Mouse (Mus musculus) kidney, postnatal 14 days (tissue): Measurements from ENCODE around the gene Ckb.
"Not testable (repeated sequence)": the region's sequence is repeated elsewhere in the genome, so short reads cannot be mapped to it uniquely, and the experiment has no call there.

Experiments
- DNase-seq: peaks from one replicate; pipeline ENCODE4 v3.0.0; 2022; ENCODE audit warnings: mixed read lengths

The Ckb gene

GRCm38 (mm10) chr12:111672176-111672575 is at the start of gene Ckb:
Gene Ckb (minus strand): TSS chr12:111672338.
- peak; percentile 86 for DNase-seq

GRCm38 (mm10) chr12:111720222-111720621 is 48.1 kb upstream of the Ckb start:
- no peak for DNase-seq

DNA sequence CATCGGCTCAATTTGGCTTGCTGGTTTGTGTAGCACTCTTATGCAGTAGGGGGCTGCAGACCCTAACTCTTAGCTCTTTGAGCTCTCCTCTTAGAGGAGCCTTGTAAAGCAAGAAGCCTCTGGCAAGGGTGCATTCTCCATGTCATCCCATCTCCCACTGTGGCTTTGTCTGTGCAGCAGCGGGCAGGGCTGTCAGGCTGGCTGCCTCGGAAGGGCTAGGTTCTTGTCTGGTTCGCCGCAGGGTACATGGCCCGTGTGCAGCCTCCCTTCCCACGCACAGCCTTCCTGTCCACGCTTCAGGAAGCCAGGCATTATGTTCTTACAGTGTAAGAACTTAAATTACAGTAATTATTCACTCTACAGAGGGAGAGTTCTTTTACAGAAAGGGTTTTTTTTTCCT is 46.5 kb upstream of the Ckb start:
- no peak for DNase-seq

DNA sequence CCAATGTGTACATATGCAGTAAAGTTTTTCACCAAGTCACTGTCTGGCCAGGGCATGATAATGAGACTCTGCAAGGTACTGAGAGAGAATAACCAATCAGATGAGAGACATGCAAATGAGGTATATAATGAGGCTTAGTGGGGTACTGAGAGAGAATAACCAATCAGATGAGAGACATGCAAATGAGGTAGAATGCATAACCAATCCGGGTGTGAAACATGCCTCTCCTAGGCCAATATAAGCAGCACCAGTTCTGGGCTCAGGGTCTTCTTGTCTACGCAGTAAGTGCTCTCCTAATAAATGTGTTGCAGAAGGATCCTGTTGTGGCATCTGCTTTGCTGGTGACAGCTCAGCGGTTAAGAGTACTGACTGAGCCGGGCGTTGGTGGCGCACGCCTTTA is 44.4 kb upstream of the Ckb start:
- DNase-seq: no peak

GRCm38 (mm10) chr12:111713880-111714279 is 41.7 kb upstream of the Ckb start:
- not testable (repeated sequence) for DNase-seq

DNA sequence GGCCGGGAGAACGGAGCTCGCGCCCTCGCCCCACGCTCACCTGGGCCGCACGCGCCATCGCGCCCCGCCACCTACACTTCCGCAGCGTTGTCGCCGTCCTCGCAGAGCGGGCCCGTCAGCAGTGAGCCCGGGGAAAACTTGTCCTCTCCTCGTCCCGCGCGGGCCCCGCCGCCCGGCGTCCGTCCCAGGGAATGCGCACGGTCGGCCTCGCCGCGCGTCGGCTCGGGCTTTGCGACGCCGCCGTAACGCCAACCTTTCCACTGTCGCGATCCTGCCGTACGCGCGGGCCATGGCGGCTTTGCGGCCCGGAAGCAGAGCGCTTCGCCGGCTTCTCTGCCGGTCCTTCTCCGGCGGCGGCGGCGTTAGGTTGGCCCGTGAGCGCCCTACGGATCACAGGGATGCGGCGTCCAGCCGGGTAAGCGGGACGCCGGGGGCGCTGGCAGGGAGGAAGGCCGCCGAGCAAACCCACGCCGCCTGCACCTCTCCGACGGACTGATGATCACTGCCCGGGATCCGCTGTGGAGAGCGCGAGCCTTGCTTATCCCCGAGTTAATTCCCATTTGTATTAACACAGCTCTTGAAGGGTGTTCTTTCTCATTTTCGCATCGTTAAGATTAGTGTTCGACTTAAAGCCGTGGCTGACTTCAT is 41.0 kb upstream of the Ckb start, which contains the start of the genes Bag5 and Apopt1:
Gene Bag5 (minus strand): TSS at position 254 of the 648 bp plus-strand sequence.
Gene Apopt1 (plus strand): TSS at position 258 of the 648 bp plus-strand sequence.
- peak; percentile 95 for DNase-seq

GRCm38 (mm10) chr12:111712476-111712875 is 40.3 kb upstream of the Ckb start:
- no peak for DNase-seq

DNA sequence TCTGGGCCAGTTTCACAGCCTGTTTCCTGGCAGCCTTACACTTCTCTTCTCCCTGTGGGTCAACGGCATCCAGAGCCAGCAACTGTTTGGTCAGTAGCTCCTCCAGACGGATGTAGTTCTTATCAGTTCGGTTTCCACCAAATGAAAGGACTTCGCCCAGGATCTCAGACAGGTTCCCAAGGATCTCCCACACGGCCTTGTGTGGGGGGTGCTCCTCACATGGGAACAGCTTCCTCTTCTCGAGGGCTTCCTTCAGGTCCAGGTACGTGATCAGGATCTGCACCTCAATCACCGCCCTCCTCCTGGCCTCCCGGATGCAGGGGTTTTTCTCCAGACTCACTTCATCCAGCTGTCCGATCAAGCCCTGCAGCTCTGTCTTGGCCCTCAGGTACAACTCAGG is 38.0 kb upstream of the Ckb start:
- no peak for DNase-seq

DNA sequence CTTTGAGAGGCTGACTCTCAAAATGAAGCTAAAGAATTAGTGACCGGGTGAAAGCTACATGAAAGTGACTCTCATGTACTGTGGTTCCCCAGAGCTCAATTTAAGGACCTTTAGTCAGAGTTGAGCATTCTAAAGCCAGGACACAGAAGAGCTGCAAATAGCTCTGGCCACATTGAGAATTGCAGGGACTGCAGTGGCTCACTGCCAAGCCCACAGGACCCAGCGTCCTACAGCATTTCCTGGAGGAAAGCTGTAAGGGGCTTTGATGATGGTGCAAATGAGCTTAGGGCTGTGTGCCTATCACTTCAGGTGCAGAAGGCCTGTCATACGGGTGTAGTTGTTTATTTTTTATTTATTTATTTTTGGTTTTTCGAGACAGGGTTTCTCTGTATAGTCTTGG is 36.0 kb upstream of the Ckb start:
- DNase-seq: peak; percentile 53

DNA sequence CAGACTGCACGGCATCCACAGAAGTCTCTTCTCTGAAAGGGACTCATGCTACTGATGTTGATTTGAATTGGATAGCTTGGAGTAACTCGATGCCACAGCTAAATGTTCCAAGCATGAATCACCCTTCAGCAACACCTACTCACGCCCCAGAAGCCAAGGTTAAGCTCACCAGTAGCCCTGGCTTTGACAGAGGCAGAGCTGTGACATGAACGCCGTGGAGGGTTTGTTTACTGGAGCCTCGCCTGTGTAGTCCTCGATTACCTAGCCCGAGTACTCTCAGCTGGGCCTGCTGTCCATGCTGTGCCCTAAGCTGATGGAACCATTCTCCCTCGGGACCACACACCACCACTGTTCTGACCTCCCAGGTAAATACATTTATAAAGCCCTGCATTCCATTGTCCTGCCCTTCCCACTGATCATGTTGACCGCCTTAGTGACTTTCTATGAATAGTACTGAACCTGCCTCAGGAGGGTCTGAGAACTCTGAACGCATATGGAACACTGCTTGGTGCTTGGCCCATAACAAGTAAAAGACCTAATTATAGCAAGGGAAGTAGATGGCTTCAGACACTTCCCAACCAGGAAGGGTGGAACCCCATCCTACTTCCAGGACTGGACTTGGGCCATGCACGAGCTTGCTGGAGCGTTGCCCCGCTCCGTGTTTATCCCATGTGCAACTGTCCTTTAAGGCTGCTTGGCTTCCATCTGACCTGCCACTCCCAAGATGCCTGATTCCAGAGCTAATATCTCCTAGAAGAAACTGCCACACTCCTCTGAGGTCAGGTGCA is 33.2 kb upstream of the Ckb start:
- peak; percentile 86 for DNase-seq

DNA sequence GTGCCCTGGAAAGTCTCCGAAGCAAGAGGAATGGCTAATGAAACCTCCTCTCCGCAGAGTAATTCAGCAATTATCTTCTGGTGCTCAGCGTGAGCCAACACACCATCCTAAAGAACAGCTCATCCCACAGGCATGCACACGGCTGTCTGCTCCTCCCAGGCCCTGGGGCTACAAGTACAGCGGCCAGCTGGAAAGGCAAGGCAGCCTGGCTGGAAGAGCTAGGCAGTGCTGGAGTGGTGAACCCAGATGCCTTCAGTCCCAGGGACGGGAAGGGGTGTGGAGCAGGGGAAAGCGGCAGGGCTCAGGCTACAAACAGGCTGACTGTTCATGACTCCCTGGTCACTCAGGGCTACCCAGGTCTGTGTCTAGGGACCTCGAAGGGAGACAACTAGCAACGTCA is 32.5 kb upstream of the Ckb start:
- peak; percentile 47 for DNase-seq

DNA sequence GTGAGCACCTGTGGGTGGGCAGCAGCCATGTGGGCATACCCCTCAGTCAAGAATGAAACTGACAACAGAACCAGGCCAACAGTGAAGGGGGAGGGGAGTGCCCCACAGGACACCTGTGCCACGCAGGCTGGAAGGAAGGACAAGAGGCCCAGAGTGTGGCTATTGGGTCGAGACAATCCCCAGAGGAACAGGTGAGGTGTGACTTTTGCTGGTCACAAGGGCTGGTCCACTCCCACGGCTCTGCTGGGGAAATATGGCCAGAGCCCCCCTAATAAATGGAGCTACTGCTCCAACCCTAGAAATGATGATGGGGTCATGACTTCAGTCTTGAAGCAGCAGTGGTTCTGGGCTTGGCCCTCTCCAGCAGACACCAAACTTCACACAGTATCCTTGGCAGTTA is 31.2 kb upstream of the Ckb start:
- DNase-seq: no peak

DNA sequence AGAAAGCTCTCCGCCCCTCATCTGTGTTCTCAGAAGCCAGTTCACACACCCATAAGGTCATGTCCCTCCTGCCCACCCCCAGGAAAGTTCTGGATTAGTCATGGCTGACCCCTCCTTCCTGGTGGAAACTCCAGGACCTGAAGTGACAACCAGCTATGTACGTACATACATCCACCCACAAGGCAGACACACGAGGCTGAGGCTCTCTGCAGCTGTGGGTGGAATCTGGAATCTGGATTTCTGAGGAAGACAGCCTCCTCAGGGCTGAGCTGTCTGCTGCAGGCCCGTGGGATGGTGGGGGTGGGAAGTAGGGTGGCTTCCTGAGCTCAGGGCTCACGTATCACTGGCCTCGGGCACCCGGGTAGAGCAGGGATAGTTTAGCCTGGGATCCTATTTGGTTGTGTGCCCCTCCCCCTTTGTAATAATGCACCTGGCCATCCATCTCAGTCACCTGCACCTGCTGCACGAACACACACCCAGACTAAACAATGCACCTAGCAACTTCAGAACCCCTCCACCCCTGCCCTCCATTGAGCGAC is 28.9 kb upstream of the Ckb start:
- DNase-seq: no peak

GRCm38 (mm10) chr12:111699542-111699941 is 27.4 kb upstream of the Ckb start:
- no peak for DNase-seq

- DNase-seq: no peak
Observed at GRCm38 (mm10) chr12:111698346-111698913, 26.3 kb upstream of the Ckb start.

DNA sequence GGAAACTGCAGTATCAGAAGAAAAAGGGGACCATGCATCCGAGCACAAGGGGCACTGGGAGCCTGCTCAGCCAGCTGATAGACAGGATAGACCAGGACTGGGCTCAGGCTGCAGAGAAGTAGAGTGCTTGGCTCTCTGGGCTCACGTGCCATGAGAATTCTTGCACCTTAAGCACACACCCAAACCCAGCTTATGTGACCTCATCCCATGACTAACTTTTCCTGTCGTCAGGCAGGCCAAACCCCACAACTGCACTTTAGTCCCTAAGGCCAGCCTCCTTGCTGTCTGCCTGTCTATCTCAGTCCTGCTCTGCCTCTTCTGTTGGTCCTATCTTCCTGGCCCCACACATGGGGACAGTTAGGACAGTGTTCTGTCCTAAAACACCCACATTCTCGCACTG is 25.6 kb upstream of the Ckb start:
- DNase-seq: no peak

DNA sequence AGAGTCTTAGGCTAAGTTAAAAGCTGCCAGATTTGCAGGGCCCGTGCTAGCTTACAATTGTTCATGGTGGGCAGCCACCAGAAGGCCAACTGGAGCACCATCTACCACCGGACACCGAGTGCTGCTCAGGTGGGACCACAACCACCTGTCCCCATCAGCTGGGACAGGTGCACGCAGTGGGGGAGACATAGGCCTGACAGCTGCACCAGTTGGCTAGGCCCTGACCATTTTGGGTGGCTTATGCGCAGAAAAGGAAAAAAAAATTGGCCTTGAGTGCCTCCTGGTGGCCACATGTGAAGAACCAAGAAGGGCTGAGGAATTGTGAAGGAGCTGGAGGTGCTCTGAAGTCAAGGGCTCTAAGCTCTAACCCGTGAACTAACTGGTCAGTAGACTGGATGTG is 24.1 kb upstream of the Ckb start:
- DNase-seq: peak; percentile 81

DNA sequence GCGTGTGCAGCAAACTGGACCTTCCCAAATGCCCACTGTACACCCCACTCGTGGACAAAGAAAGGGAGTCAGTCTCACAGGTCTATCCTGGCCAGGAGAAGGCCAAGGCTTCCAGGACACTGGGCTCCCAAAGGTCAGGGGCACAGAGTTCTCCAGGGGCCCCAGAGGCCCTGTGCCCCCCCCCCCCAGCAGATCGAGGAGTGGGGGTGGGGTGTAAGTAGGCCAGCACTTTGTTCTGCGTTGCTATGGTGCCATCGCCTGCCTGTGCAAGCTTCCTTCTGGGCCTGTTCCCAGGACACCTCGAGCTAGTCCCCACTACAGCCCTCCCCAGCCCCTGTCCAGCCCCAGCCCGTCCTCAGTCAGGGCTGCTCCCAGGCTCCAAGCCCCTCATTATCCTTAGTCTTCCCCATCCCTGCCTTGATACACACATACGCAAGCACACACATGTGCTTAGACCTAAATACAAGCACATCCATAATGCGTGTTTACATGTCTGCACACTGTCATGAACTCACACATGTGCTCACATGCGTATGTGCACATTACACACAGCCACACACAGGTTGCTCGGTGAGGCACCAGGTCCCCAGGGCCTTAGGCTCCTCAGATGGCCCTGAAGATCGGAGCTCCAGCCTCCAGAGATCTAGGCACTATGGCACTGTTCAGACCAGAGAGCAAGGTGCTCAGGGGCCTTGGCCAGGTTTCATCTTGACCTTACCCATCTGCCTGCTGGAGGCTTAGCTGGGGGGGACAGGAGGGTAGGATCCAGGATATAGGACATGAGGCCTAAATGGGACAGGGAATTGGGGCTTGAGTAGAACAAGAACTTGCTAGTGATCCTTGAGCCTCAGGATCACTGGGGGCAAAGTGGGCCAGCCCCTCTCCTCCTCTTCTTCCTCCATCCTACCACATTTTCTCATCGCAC is 23.0 kb upstream of the Ckb start:
- peak; percentile 28 for DNase-seq

- DNase-seq: peak; percentile 58
Observed at GRCm38 (mm10) chr12:111694271-111694781, 22.2 kb upstream of the Ckb start.

- DNase-seq: peak; percentile 51
Observed at GRCm38 (mm10) chr12:111693341-111694270, 21.5 kb upstream of the Ckb start.

- no peak for DNase-seq
Observed at GRCm38 (mm10) chr12:111692899-111693298, 20.8 kb upstream of the Ckb start.
